Mouse (Mus musculus) stomach, postnatal 0 days (tissue): ENCODE results near the gene Samd3.

Experiments used
- CTCF ChIP-seq: IDR thresholded peaks from 2 replicates; pipeline ENCODE4 v1.5.1; 2016; ENCODE audit warnings: antibody characterized with exemption, low read depth, mild to moderate bottlenecking, moderate library complexity
- EP300 ChIP-seq: optimal IDR thresholded peaks from 2 replicates; pipeline ENCODE3; 2016; ENCODE audit warnings: antibody characterized with exemption

GRCm38 (mm10) chr10:26287136-26287535, 57.6 kb downstream of the Samd3 start:
- no peak for TF ChIP-seq CTCF
- TF ChIP-seq EP300: no peak
